Mouse (Mus musculus) mouse trophoblast stem cell (cell line): ENCODE results near the gene Clcn6.
"Not testable (repeated sequence)": the region's sequence is repeated elsewhere in the genome, so short reads cannot be mapped to it uniquely, and the experiment has no call there.

Source experiments
- in situ Hi-C, 2 experiments: fragments of 300-500 bp; cut with MseI, MboI; formaldehyde crosslinking; loops; 2 replicates in 1 of 2; 3 replicates in 1 of 2; pipeline ENCODE4 v1.15.1; 2025

The Clcn6 gene

GRCm38 (mm10) chr4:148065702-148066400 is 27.2 kb upstream of the Clcn6 start:
- in situ Hi-C loops, result no loop called here

- in situ Hi-C loops, result no loop called here
Observed at GRCm38 (mm10) chr4:148061086-148061480, 22.5 kb upstream of the Clcn6 start.

- in situ Hi-C loops, result no loop called here
Observed at GRCm38 (mm10) chr4:148060120-148061085, 21.8 kb upstream of the Clcn6 start.

DNA sequence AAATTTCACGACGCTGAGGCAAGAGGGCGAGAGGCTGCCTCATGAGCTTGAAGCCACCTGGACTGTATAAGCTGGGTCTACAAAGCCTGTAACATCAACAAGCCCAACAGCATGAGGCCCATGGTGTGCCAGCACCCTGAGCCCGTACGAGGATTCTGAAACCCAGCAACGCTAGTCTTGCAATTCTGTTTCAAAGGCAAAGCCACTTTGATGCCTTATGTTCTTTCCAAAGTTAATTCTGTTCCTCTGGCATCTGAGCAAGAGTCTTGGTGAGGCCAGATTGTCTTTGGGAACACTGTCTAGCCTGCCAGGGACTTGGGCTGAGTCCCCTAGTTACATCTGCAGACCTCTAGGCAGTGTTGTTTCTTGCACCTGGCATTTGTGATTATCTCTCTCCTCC is 20.4 kb upstream of the Clcn6 start:
- in situ Hi-C loops, result no loop called here

- in situ Hi-C loops, result no loop called here
Observed at GRCm38 (mm10) chr4:148058218-148058819, 19.7 kb upstream of the Clcn6 start.

- in situ Hi-C loops, result no loop called here
Observed at GRCm38 (mm10) chr4:148057661-148058209, 19.1 kb upstream of the Clcn6 start.

DNA sequence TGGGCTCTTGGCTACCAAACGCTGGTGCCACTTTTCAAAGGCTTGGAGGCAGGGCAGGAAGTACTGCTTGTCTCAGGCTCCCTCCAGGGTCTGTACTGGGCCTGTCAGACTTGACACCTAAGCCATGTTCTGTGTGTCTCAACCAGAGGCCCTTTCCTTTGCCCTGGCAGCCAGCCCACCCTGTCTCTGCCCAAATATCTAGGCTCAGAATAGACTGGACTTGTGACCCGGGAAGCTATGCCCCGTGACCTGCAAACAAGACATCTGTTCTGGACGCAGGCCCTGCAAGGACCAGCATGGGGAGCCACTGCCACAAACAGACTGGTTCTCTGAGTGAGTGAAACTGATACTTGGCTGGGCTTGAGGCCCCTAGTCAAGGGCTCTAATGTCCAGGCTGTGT is 18.2 kb upstream of the Clcn6 start:
- in situ Hi-C loops, result no loop called here

- in situ Hi-C loops, result no loop called here
Observed at GRCm38 (mm10) chr4:148056246-148056645, 17.6 kb upstream of the Clcn6 start.

- in situ Hi-C loops, result no loop called here
Observed at GRCm38 (mm10) chr4:148054961-148055695, 16.5 kb upstream of the Clcn6 start.

GRCm38 (mm10) chr4:148053417-148053920 is 14.8 kb upstream of the Clcn6 start:
- in situ Hi-C loops, result no loop called here

- in situ Hi-C loops, result no loop called here
Observed at GRCm38 (mm10) chr4:148052976-148053375, 14.4 kb upstream of the Clcn6 start.

DNA sequence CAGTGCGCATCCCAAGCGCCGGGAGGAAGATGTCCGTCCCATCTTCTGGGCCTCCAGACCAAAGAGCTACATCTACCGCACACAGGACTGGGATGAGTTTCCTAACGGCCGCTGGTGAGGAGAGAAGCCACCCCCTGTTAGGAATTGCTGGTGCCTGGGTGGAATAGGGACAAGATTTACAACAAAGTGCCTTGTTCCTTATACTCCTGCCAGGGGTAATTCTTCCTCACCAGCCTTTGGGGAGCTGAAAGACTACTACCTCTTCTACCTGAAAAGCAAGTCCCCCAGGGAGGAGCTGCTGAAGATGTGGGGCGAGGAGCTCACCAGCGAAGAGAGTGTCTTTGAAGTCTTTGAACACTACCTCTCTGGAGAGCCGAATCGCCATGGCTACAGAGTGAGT is 13.3 kb upstream of the Clcn6 start:
- in situ Hi-C loops, result no loop called here

DNA sequence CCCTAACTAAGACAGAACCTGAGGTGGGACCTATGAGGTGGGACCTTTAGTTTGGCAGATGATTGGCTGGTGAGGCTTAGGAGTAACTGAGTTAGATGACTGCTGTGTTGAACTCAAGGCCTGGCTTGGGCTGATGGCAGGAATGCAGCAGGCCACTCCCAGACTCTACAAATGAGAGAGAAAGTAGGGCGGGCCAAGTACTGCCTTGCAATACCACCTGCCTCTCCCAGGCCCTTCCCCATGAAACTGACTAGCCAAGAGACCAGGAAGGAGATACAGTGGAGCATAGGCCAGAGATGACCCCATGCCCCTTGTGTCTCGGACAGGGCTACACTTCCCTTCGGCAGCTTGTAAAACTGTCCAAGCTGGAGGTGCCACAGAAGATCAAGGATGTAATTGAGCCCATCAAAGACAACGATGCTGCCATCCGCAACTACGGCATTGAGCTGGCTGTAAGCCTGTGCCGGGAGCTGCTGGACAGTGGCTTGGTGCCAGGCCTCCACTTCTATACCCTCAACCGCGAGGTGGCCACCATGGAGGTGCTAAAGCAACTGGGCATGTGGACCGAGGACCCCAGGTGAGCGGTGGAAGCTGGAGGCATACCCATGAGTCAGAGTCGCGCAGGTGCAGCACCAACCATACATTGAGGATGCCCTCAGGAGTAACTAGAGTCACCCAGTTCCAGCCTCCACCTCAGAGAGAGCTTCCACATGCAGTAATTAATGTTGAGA is 12.6 kb upstream of the Clcn6 start:
- in situ Hi-C loops, result no loop called here

GRCm38 (mm10) chr4:148050396-148050914 is 11.8 kb upstream of the Clcn6 start:
- in situ Hi-C loops, result not testable (repeated sequence)

GRCm38 (mm10) chr4:148046450-148047031 is 7.9 kb upstream of the Clcn6 start:
- in situ Hi-C loops, result no loop called here

- in situ Hi-C loops, result no loop called here
Observed at GRCm38 (mm10) chr4:148044113-148044512, 5.5 kb upstream of the Clcn6 start.

DNA sequence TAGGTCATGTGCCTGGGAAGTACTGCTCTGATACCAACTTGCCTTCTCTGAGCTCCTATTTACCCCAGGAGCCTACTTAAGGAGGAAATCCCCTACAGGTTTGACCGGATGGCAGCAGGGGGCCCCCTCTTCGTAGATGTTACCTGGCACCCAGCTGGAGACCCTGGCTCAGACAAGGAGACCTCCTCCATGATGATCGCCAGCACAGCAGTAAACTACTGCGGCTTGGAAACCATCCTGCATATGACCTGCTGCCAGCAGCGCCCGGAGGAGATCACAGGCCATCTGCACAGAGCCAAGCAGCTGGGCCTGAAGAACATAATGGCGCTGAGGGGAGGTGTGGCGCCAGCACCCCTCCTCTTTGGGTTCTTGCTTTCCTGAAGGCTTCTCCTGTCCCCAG is 4.7 kb upstream of the Clcn6 start:
- in situ Hi-C loops, result not testable (repeated sequence)

- in situ Hi-C loops, result no loop called here
Observed at GRCm38 (mm10) chr4:148041611-148042191, 3.1 kb upstream of the Clcn6 start.

DNA sequence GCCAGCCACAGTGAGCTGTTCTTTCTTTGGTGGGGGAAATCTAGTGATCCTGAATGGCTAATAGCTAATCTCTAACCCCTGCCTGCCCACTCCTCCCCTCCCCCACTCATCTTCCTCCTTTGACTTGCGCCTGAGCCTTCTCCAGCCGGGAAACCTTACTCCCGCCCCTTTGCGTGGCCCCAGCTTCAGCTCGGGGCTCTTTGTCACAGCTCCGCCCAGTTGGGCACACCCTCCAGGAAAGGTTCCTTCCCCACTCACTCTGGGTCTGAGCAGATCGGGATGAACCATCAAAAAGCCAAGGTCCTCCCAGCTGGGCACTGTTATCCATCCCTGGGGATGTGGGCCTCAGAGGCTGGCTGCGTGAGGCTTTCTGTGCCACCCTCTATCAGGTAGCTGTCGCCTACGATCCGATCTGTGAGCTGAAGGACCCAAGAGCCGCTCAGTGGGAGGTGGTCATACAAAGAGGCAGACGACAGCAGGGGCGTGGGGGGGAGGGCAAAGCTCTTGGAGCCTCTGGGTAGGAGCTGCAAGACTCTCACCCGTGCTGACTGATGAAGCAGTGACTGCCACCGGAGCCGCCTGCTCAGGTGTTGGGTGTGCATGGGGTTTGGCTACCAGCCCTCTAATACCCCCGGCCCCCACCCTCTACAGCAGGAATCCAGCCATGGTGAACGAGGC is 2.5 kb upstream of the Clcn6 start:
- in situ Hi-C loops, result no loop called here
